Mouse (Mus musculus) liver, adult 2 months (tissue): Measurements from ENCODE around the gene 1810030O07Rik.

ENCODE experiments used
- CTCF ChIP-seq: fragments of 200-500 bp; IDR thresholded peaks from 2 replicates; pipeline ENCODE4 v1.5.1; 2011; ENCODE audit warnings: low read depth, low read length, control low read depth
- POLR2A ChIP-seq: fragments of 200-500 bp; IDR thresholded peaks from 2 replicates; pipeline ENCODE4 v1.6.1; 2011; ENCODE audit warnings: low read length, control low read depth; ENCODE audit not compliant: insufficient read depth; ENCODE audit errors: extremely low read depth

DNA sequence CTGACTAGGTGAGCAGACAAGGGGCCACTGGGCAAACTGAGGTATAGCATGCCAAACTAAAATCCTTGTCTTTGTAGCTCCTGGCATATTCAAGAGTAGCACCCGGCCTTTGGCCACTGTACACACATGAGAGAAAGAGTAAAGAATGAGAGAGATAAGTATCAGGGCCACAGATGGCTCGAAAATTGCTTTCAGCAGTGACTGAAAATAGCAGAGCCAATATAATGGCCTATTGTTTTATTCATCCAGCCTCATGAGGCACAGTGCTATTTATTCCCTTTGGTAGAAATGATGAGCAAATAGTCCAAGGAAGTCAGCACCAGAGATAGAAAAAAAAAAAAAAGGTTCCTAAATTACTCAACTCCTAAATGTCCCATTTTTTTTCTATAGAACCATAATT lies 28.5 kb downstream of the 1810030O07Rik start:
- TF ChIP-seq CTCF (no peak), POLR2A (no peak)
